Mouse (Mus musculus) lung, postnatal 25 days (tissue): ENCODE measurements at regions not wholly inside any gene's neighbourhood (a gene's known extent, or its start where the extent isn't known, plus 50 kb on each side); places are given as distances from the start of the nearest gene placed in this dataset.
"Not testable (repeated sequence)": the region's sequence is repeated elsewhere in the genome, so short reads cannot be mapped to it uniquely, and the experiment has no call there.

Source experiments
- DNase-seq: peaks from one replicate; pipeline ENCODE4 v3.0.0; 2022; ENCODE audit warnings: low spot score

GRCm38 (mm10) chr2:179128018-179128417, 314.2 kb upstream of the Cdh4 start:
- DNase-seq = no peak

GRCm38 (mm10) chr2:179128432-179128831, 313.8 kb upstream of the Cdh4 start:
- no peak for DNase-seq

GRCm38 (mm10) chr2:179131004-179131403, 311.2 kb upstream of the Cdh4 start:
- DNase-seq = no peak

- DNase-seq = no peak
Observed at GRCm38 (mm10) chr2:179142313-179142712, 299.9 kb upstream of the Cdh4 start.

GRCm38 (mm10) chr2:179145726-179146125, 296.5 kb upstream of the Cdh4 start:
- DNase-seq = no peak

GRCm38 (mm10) chr2:179146274-179146673, 296.0 kb upstream of the Cdh4 start:
- DNase-seq = no peak

- no peak for DNase-seq
Observed at GRCm38 (mm10) chr2:179148194-179148593, 294.0 kb upstream of the Cdh4 start.

- DNase-seq = no peak
Observed at GRCm38 (mm10) chr2:179148667-179149066, 293.6 kb upstream of the Cdh4 start.

GRCm38 (mm10) chr2:179158881-179159280, 283.4 kb upstream of the Cdh4 start:
- DNase-seq = no peak

GRCm38 (mm10) chr2:179163116-179163515, 279.1 kb upstream of the Cdh4 start:
- DNase-seq = no peak

- DNase-seq = no peak
Observed at GRCm38 (mm10) chr2:179170157-179170556, 272.1 kb upstream of the Cdh4 start.

GRCm38 (mm10) chr2:179170608-179171007, 271.6 kb upstream of the Cdh4 start:
- DNase-seq = no peak

- DNase-seq = not testable (repeated sequence)
Observed at GRCm38 (mm10) chr2:179176835-179177530, 265.2 kb upstream of the Cdh4 start.

GRCm38 (mm10) chr2:179181366-179181765, 260.9 kb upstream of the Cdh4 start:
- no peak for DNase-seq

GRCm38 (mm10) chr2:179182123-179182522, 260.1 kb upstream of the Cdh4 start:
- no peak for DNase-seq

GRCm38 (mm10) chr2:179192906-179193496, 249.2 kb upstream of the Cdh4 start:
- DNase-seq = no peak

- DNase-seq = peak; percentile 62
Observed at GRCm38 (mm10) chr2:179193507-179194160, 248.6 kb upstream of the Cdh4 start.

- DNase-seq = no peak
Observed at GRCm38 (mm10) chr2:179197471-179197870, 244.8 kb upstream of the Cdh4 start.

GRCm38 (mm10) chr2:179200495-179200894, 241.7 kb upstream of the Cdh4 start:
- DNase-seq = no peak

GRCm38 (mm10) chr2:179210164-179210805, 231.9 kb upstream of the Cdh4 start:
- DNase-seq = no peak

- DNase-seq = no peak
Observed at GRCm38 (mm10) chr2:179216773-179217172, 225.5 kb upstream of the Cdh4 start.

GRCm38 (mm10) chr2:179228096-179228495, 214.1 kb upstream of the Cdh4 start:
- no peak for DNase-seq
